Mouse (Mus musculus): ENCODE measurements at regions not wholly inside any gene's neighbourhood (a gene's known extent, or its start where the extent isn't known, plus 50 kb on each side); places are given as distances from the start of the nearest gene placed in this dataset.
"Not testable (repeated sequence)": the region's sequence is repeated elsewhere in the genome, so short reads cannot be mapped to it uniquely, and the experiment has no call there.

- no peak for DNase-seq
- intact Hi-C loops (cut with DNase I) = no loop called here
- Histone ChIP-seq H3K4me3 (no peak overlapping the region), H3K27ac (no peak overlapping the region)
- no peak for TF ChIP-seq CTCF (IDR thresholded peaks at IDR 0.05)
These were observed 371.0 kb upstream of the Slc39a10 start for GRCm38 (mm10) chr1:47263611-47264010.

GRCm38 (mm10) chr1:47261505-47262130 lies 369.0 kb upstream of the Slc39a10 start:
- intact Hi-C loops (cut with DNase I) = no loop called here
- TF ChIP-seq CTCF (IDR thresholded peaks at IDR 0.05) = no peak
- DNase-seq = no peak
- Histone ChIP-seq H3K27ac (no peak overlapping the region), H3K4me3 (no peak overlapping the region)

GRCm38 (mm10) chr1:47250706-47251105 lies 358.1 kb upstream of the Slc39a10 start:
- H3K27ac ChIP-seq; intact Hi-C loops (cut with DNase I); H3K4me3 ChIP-seq; DNase-seq: not testable (repeated sequence)

GRCm38 (mm10) chr1:47217088-47217487 lies 324.4 kb upstream of the Slc39a10 start:
- no peak overlapping the region for H3K4me3 ChIP-seq
- intact Hi-C loops (cut with DNase I) = no loop called here

DNA sequence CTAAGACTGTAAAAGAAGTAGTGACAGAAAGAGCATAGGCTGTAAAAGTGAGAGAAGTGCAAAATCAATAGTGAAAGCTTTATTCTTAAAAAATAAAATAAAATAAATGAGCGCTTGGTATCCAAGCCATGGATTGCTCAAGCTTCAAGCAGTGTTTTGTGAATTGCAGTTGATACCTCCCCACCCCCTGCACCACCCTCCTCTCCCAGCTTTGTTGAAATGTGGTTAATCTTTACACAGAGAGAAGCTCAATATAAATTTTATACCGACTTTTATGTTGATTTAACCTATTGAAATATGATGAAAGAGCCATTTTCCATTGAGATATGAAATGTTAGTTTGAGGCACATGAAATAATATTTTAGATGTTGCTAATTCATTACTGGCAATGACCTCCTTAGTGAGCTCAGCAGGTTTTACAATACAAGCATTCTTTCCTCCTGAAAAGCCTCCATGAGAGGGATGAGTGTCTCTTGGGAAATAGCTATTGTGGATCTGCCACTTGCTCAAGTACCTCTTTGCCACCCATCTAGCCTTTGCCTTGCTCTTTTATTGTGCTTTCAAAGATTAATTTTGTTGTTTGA lies 323.9 kb upstream of the Slc39a10 start:
- H3K27ac ChIP-seq = no peak overlapping the region
- H3K4me3 ChIP-seq = no peak overlapping the region
- TF ChIP-seq CTCF (IDR thresholded peaks at IDR 0.05) = no peak
- intact Hi-C loops (cut with DNase I) = no loop called here
- DNase-seq = no peak

More at GRCm38 (mm10) chr1:47217088-47217487, 324.4 kb upstream of the Slc39a10 start:
- no peak for TF ChIP-seq CTCF (IDR thresholded peaks at IDR 0.05)
- no peak for DNase-seq
- H3K27ac ChIP-seq = no peak overlapping the region

GRCm38 (mm10) chr1:47213476-47213875 lies 320.8 kb upstream of the Slc39a10 start:
- no peak for DNase-seq
- no peak overlapping the region for H3K27ac ChIP-seq
- intact Hi-C loops (cut with DNase I) = no loop called here
- no peak overlapping the region for H3K4me3 ChIP-seq
- no peak for TF ChIP-seq CTCF (IDR thresholded peaks at IDR 0.05)

DNA sequence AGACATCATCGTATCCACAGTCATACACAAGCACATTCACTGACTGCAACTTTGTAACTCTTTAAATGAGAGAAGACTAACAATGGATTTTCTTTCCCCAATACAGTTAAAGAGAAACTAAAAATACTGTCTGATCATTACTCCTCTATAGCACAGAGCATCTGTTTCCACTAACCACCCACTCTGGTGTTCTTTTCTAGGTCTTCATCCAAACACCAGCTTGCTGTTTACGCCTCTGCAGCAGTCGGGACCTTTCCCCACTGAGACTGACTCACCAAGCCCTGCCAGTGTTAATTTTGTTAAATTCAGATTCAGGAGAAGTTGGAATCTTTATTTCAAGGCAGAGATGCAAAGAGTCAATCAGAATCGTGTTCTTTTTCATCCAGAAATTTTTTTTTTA lies 300.3 kb upstream of the Slc39a10 start:
- no peak overlapping the region for H3K4me3 ChIP-seq
- H3K27ac ChIP-seq = no peak overlapping the region
- TF ChIP-seq CTCF (IDR thresholded peaks at IDR 0.05) = no peak
- DNase-seq = no peak
- intact Hi-C loops (cut with DNase I) = no loop called here

GRCm38 (mm10) chr1:47164417-47164816 lies 271.8 kb upstream of the Slc39a10 start:
- Histone ChIP-seq H3K4me3 (no peak overlapping the region), H3K27ac (no peak overlapping the region)
- no peak for DNase-seq
- intact Hi-C loops (cut with DNase I) = no loop called here
- TF ChIP-seq CTCF (IDR thresholded peaks at IDR 0.05) = no peak

GRCm38 (mm10) chr1:47163808-47164410 lies 271.3 kb upstream of the Slc39a10 start:
- intact Hi-C loops (cut with DNase I) = no loop called here
- no peak for DNase-seq
- TF ChIP-seq CTCF (IDR thresholded peaks at IDR 0.05) = no peak
- Histone ChIP-seq H3K27ac (no peak overlapping the region), H3K4me3 (no peak overlapping the region)

- H3K27ac ChIP-seq; intact Hi-C loops (cut with DNase I); H3K4me3 ChIP-seq; DNase-seq: not testable (repeated sequence)
These were observed 237.4 kb upstream of the Slc39a10 start for GRCm38 (mm10) chr1:47130031-47130430.

GRCm38 (mm10) chr1:47119636-47120035 lies 227.0 kb upstream of the Slc39a10 start:
- no peak for DNase-seq
- Histone ChIP-seq H3K27ac (no peak overlapping the region), H3K4me3 (no peak overlapping the region)
- intact Hi-C loops (cut with DNase I) = no loop called here
- no peak for TF ChIP-seq CTCF (IDR thresholded peaks at IDR 0.05)

DNA sequence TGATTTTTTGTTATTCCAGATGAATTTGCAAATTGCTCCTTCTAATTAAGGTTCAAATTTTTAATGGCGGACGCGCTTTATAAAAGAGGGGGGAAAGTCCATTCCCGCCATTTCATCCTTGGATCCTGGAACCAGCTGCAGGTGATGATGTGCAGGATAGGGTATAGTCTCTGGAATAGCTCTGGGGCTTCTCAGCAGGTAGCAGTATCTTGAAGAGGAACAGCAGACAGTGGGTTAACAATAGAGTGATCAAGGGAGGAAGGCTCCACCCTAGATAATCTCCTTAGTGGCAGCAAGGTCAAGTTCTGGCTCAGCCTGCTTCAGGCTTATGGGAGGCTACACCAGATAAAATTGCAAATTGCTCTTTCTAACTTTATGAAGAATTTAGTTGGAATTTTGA lies 224.0 kb upstream of the Slc39a10 start:
- DNase-seq; H3K4me3 ChIP-seq; intact Hi-C loops (cut with DNase I); H3K27ac ChIP-seq: not testable (repeated sequence)

DNA sequence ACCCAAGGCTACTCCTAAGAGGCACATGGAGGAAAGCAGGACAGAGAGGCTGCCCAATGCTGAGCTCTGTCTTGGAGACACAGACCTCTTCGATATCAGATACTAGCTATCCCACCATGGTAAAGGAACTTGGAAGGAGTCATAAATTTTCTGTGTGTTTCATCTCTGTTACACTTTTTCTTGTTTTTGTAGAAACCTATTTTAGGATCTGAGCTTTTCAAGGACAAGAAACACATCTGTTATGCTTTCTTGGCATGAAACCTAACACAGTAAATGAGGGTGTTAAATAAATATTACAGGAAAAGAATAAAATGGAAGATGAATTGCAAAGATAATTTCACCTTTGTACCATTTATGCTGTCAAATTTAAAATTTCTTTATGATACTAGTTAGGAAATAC lies 219.8 kb upstream of the Slc39a10 start:
- H3K27ac ChIP-seq = no peak overlapping the region
- H3K4me3 ChIP-seq = no peak overlapping the region
- intact Hi-C loops (cut with DNase I) = no loop called here
- DNase-seq = no peak
- no peak for TF ChIP-seq CTCF (IDR thresholded peaks at IDR 0.05)

GRCm38 (mm10) chr1:47104055-47104454 lies 211.4 kb upstream of the Slc39a10 start:
- DNase-seq = no peak
- H3K27ac ChIP-seq = no peak overlapping the region
- intact Hi-C loops (cut with DNase I) = no loop called here
- TF ChIP-seq CTCF (IDR thresholded peaks at IDR 0.05) = no peak
- no peak overlapping the region for H3K4me3 ChIP-seq
